Mouse (Mus musculus) cerebellum, postnatal 4 days (tissue): ENCODE measurements around the gene Alkbh8.
"Not testable (repeated sequence)": the region's sequence is repeated elsewhere in the genome, so short reads cannot be mapped to it uniquely, and the experiment has no call there.

Experiments
- DNase-seq, 2 experiments: peaks; one replicate each; pipeline ENCODE4 v3.0.0; 2022; ENCODE audit warnings: low spot score in 2 of 2, mixed read lengths in 1 of 2

Alkbh8 gene

DNA sequence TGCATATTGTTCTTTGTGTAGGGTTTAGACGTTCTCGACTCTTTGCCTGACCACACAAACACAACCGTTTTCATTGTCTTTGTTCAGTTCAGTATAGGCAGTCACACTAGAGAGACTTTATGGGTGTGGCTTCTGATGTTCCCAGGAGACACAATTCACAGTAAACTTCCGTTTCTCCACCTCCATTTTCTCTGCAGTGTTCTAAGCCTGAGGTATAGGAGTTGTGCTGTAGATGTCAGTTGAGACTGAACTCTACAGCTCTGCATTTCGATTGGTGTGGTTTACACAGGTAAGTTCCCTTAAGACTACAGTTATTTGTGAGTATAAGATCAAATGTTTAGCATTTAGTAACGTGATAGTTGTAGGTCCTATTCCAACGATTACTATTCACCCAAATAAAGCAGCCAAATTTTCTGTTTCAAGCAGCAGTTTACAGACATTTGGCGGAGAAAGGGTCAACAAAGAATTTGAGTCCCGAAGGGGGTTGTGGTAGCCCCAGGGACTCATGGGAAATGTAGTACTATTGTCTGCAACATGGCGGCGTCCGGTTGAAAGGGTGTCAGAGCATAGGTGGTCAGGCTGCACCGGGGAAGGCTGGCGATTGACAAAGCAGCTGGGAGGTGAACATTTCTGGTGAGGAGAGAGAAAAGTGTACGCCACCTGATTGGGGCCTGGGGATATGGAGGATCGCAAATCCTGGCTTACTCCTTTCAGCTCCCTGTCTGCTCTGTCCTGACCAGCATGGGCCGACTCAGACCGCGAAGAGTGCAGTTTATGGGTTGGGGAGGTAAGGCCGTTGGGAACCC, at the start of gene Alkbh8:
Gene Alkbh8 (plus strand): TSS at position 179 of the 806 bp plus-strand sequence.
- peak; percentile 35 to 68 for DNase-seq

DNA sequence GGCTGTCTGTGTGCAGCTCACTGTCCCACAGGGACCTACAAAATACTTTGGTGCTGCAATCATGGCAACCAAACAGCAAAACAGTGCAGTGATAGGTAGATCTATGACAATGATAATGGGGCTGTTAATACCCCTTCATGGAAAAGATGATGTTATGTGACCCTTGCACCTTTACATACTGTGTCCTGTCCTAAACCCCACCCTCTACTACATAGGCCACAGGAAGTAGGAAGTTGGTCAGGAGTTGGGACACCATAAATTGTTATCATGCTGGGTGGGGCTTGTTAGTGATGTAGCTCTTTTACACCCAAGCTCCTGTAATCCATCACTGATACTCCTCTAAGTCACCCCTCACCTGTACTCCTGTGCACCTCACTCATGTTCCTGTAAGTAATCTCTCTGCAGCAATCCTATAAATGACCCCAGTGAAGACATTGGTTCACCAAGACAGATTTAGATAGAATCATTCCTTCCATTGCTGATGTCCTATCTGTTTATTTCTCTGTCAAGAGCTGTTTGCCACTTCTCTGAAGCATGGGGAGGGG, 25.6 kb upstream of the Alkbh8 start:
- DNase-seq = no peak

DNA sequence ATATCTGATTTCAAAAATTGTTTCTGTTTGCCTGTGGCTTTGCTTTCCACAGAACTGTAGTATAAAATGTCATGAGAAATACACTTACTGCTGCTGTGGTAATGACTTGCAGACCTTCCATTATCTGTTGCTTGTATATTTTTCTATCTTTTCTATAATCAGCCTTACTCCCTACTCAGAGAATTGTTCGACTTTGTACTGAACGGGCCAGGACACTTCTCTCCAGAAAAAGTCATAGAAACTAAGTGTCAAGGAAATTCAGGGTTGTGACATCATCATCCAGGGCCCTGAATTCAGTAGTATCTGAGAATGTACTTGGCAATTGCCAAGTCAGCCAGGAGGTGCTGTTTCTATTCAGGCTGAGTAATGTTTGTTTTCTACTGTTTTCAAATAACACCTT, 24.9 kb upstream of the Alkbh8 start:
- DNase-seq = no peak

DNA sequence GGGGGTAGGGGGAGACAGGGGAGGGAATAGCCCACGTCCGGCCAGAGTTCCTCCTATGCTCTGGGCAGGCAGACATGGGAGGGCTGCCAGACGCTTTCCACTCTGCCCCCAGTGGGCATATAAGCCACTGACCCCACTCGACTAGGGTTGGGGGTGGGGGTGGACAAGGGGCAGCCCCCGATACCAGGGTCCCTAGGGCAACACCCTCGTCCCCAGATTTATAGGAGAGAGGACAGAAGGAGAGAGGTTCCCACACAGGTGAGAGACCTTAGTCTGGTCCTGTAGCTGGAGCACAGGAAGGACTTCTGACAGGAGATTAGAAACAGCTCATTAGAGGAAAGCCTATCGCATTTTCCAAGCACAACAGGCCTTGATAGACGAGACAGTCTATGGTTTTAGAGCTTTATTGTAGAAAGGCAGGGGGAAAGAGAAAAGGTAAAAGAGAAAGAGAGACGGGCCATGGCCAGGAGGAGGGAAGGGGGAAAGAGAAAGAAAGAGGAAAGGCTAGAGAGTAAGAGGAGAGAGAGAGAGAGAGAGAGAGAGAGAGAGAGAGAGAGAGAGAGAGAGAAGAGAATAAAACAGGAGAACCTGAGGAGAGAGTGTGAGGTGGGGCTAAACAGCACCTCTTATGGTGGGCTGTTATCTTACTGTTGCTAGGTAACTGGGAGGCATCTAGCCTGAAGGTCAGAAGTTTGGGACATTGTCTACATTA, 7.4 kb upstream of the Alkbh8 start:
- DNase-seq = not testable (repeated sequence)

DNA sequence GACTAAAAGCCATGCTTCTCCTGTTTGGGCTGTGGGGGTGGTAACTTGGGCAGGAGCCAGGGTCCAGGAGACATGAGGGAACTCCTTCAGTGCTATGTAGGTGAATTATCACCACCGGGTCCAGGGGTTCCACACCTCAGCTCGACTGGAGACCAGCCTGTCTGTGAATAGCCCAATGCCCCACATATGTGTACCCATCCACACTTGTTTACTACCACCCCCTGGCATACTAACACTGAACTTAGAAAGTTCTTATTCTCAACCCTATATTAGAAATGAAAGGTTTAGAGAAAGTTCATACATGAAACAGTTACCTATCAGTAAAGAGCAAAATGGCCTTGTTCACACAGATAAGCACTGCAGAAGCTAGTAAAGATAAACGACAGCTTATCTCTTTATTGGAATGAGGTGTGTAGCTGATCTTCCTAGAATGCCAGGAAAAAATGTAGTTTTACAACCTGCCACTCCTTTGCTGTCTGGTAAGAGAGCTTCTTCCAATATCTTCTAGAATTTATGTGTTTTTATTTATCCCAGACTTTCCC, 6.8 kb upstream of the Alkbh8 start:
- no peak for DNase-seq

GRCm38 (mm10) chr9:3330319-3330718, 4.6 kb upstream of the Alkbh8 start:
- no peak for DNase-seq

DNA sequence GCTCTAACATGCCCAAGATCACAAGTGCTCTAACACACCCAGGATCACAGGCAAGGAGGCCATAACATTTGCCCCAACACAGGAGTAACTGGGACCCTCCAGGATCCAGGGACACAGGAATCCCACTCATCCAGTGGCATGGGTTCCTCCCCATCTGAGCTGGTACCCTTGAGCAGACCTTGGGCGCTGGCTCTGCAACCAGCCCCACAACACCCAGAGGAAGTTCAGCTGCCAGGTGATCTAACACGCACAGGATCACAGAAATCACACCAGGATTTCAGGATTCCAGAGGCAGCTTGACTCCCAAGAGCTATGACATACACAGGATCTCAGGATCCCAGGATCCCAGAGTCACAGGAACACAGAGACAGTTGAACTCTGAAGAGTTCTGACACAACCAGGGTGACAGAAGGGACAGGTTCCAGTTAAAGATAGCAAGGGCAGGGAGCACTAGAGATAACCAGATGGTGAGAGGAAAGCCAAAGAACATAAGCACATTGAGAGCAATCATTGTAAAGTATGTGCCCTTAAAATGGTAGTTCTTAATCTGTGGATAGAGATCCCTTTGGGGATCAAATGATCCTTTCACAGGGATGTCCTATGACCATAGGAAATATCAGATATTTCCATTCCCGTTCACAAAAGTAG, 4.1 kb upstream of the Alkbh8 start:
- no peak for DNase-seq

- no peak for DNase-seq
Observed at GRCm38 (mm10) chr9:3336661-3337060, 1.7 kb downstream of the Alkbh8 start.

GRCm38 (mm10) chr9:3345136-3345535, 10.2 kb downstream of the Alkbh8 start:
- DNase-seq = no peak

DNA sequence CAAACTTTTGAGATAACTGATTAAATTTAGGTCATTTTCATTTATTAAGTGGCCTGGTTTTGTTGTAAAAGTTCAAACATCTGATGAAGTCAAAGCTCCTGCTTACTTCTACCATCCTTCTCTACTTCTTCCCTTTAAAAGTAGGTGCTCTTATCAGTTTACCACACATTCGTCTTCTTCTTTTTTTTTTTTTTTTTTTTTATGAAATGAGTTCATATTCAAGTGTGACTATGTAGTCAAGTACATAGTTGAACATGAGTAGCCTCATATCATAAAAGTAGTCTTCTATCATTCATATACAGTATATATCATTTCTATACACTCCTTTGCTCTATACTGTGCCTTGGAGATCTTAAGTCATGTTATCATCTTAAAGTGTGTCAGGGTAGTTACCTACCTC, 11.0 kb downstream of the Alkbh8 start:
- DNase-seq = no peak

DNA sequence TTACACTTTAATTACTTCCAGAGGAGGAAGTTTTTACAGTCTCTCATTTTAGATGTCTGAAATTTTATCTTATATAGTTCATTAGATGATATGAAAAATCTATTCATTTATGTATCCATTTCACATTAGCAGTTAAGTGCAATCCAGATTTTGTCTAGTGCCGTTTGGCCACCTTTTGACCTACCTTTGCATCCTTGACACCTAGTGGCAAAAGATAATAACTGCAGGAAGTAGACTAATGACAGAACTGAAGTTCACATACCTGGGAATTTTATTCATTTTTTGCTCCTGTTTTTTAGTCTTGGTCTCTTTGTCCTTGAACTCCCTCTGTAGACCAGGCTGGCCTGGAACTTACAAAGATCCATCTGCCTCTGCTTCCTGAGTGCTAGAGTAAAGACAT, 15.1 kb downstream of the Alkbh8 start:
- DNase-seq = no peak

DNA sequence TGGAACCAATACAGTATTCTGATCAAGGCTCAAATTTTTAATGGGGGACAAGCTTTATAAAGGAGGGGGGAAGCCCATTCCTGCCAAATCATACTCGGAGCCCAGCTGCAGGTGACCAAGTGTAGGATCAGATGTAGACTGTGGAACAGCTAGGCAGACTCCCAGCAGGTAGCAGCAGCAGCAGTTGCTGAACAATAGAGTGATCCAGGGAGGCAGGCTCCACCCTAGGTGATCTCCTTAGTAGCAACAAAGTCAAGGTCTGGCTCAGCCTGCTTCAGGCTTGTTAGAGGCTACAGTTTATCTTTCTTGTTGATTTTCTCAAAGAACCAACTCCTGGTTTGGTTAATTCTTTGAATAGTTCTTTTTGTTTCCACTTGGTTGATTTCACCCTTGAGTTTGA, 41.4 kb downstream of the Alkbh8 start:
- DNase-seq = not testable (repeated sequence)

- DNase-seq = peak; percentile 28 to 64
Observed at GRCm38 (mm10) chr9:3403251-3404208, 68.6 kb downstream of the Alkbh8 start, which contains the start of gene Cwf19l2. Cwf19l2 (plus strand) TSS chr9:3403592.

DNA sequence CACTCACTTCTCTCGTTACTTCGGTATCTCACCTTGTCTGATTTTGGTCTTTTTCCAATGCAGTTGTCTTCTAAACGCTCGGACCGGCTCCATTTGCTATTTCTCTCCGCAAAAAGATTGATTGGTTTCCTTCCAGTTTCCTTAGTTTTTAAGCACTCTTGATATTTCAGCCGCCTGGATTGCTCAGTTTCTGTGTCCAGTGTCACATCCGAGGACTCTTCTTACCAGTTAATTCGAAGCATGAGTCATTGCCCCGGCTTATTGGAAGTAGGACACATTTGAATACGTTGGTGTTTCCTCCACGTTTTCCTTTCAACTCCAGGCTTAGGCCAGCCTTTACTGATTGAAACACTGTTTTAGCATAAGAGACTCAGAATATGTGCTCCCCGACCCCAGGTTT, 69.4 kb downstream of the Alkbh8 start:
- DNase-seq = no peak

GRCm38 (mm10) chr9:3439555-3440300, 104.8 kb downstream of the Alkbh8 start:
- DNase-seq = not testable (repeated sequence)
